Mouse (Mus musculus): ENCODE data around the gene Trhr2.

- TF ChIP-seq POLR2A (IDR thresholded peaks at IDR 0.05; ENCODE audit: borderline replicate concordance, extremely low read depth, low read depth, low read length), result no peak
- TF ChIP-seq CTCF (IDR thresholded peaks at IDR 0.05; ENCODE audit: insufficient read depth, low read length), result no peak
Measured at GRCm38 (mm10) chr8:122390758-122391157, 30.2 kb upstream of the Trhr2 start.
